Mouse (Mus musculus) C2C12 (cell line): Measurements from ENCODE around the gene Fgr. TPM values are rescaled to one million over a fixed set of nuclear protein-coding genes. Genes with fewer than 3 reads are reported as not detected.

Experiments used
- H3K27me3 ChIP-seq: one replicate; pipeline ENCODE4 v1.6.1; 2011; ENCODE audit not compliant: control insufficient read depth, insufficient read depth, insufficient read length
- H3K36me3 ChIP-seq: one replicate; pipeline ENCODE4 v1.6.1; 2011; ENCODE audit not compliant: control insufficient read depth, insufficient read depth
- H3K4me3 ChIP-seq: one replicate; pipeline ENCODE4 v1.5.1; 2011; ENCODE audit warnings: mild to moderate bottlenecking, control low read depth; ENCODE audit not compliant: poor library complexity, insufficient read depth, severe bottlenecking
- H3K79me2 ChIP-seq: one replicate; pipeline ENCODE4 v1.6.1; 2011; ENCODE audit not compliant: control insufficient read depth, insufficient read depth
- H3K79me3 ChIP-seq: one replicate; pipeline ENCODE4 v1.6.1; 2011; ENCODE audit warnings: low read depth, control low read depth
- H3ac ChIP-seq: one replicate; pipeline ENCODE3; 2011; ENCODE audit warnings: low read depth; ENCODE audit not compliant: control insufficient read depth, insufficient read length
- CEBPB ChIP-seq: IDR thresholded peaks from one replicate; pipeline ENCODE4 v1.6.1; 2011; ENCODE audit warnings: low read depth, mild to moderate bottlenecking, control low read depth, moderate library complexity
- CTCF ChIP-seq: IDR thresholded peaks from one replicate; pipeline ENCODE4 v1.5.1; 2011; ENCODE audit not compliant: control insufficient read depth, insufficient read depth, insufficient read length
- FOSL1 ChIP-seq: IDR thresholded peaks from one replicate; pipeline ENCODE4 v1.8.0; 2011; ENCODE audit warnings: mild to moderate bottlenecking, low read length; ENCODE audit not compliant: poor library complexity, insufficient read depth, severe bottlenecking
- MAX ChIP-seq: IDR thresholded peaks from one replicate; pipeline ENCODE4 v1.6.1; 2011; ENCODE audit warnings: mild to moderate bottlenecking, control low read depth
- MYOD1 ChIP-seq: IDR thresholded peaks from one replicate; pipeline ENCODE4 v1.6.1; 2011; ENCODE audit warnings: low read depth; ENCODE audit not compliant: control insufficient read depth, insufficient read length
- MYOG ChIP-seq: IDR thresholded peaks from one replicate; pipeline ENCODE4 v1.6.1; 2011; ENCODE audit not compliant: control insufficient read depth, insufficient read length; ENCODE audit errors: extremely low read depth
- USF1 ChIP-seq: IDR thresholded peaks from one replicate; pipeline ENCODE4 v1.6.1; 2011; ENCODE audit warnings: low read depth, mild to moderate bottlenecking, control low read depth, moderate library complexity
- polyA plus RNA-seq: library from polyadenylated mRNA; unstranded; fragments of >200 nt; fragmentation: generic; extraction: Trizol; gene quantifications from one replicate; pipeline ENCODE4 v1.2.1, GENCODE M21; 2012; ENCODE audit warnings: missing spikeins

The Fgr gene
- polyA plus RNA-seq, 1 experiment: 0.01 TPM

GRCm38 (mm10) chr4:132963436-132963835, 10.5 kb upstream of the Fgr start:
- TF ChIP-seq FOSL1: no peak
- TF ChIP-seq MYOG: no peak
- TF ChIP-seq USF1: no peak
- TF ChIP-seq MAX: no peak
- no peak for TF ChIP-seq CEBPB
- no peak for TF ChIP-seq CTCF
- no peak for TF ChIP-seq MYOD1
- Histone ChIP-seq H3K36me3 (no peaks in the 10 kb centered on the region), H3K79me3 (no peaks in the 10 kb centered on the region), H3K27me3 (peaks cover 12% of the 10 kb centered on the region), H3K79me2 (no peaks in the 10 kb centered on the region), H3ac (no peak overlapping the region), H3K4me3 (no peak overlapping the region)

- Histone ChIP-seq H3ac (no peak overlapping the region), H3K79me2 (no peaks in the 10 kb centered on the region), H3K36me3 (no peaks in the 10 kb centered on the region), H3K79me3 (no peaks in the 10 kb centered on the region), H3K27me3 (peaks cover 12% of the 10 kb centered on the region), H3K4me3 (no peak overlapping the region)
- TF ChIP-seq FOSL1 (no peak), MYOD1 (no peak), MYOG (no peak), CEBPB (no peak), MAX (no peak), CTCF (no peak), USF1 (no peak)
Observed at GRCm38 (mm10) chr4:132964064-132964463, 9.8 kb upstream of the Fgr start.

GRCm38 (mm10) chr4:132964473-132964872, 9.4 kb upstream of the Fgr start:
- H3K36me3 ChIP-seq: no peaks in the 10 kb centered on the region
- no peaks in the 10 kb centered on the region for H3K79me2 ChIP-seq
- TF ChIP-seq MYOG (no peak), FOSL1 (no peak), CTCF (no peak), MYOD1 (no peak), USF1 (no peak), CEBPB (no peak), MAX (no peak)
- no peak overlapping the region for H3K4me3 ChIP-seq
- no peak overlapping the region for H3ac ChIP-seq
- H3K79me3 ChIP-seq: no peaks in the 10 kb centered on the region
- peaks cover 12% of the 10 kb centered on the region for H3K27me3 ChIP-seq

GRCm38 (mm10) chr4:132968105-132968938, 5.6 kb upstream of the Fgr start:
- Histone ChIP-seq H3K4me3 (no peak overlapping the region), H3K79me3 (no peaks in the 10 kb centered on the region), H3K27me3 (peaks cover 12% of the 10 kb centered on the region), H3K36me3 (no peaks in the 10 kb centered on the region), H3K79me2 (no peaks in the 10 kb centered on the region), H3ac (no peak overlapping the region)
- TF ChIP-seq CEBPB (no peak), MYOD1 (no peak), USF1 (no peak), FOSL1 (no peak), CTCF (no peak), MYOG (no peak), MAX (no peak)

GRCm38 (mm10) chr4:132971601-132972000, 2.3 kb upstream of the Fgr start:
- no peak overlapping the region for H3K4me3 ChIP-seq
- no peak overlapping the region for H3ac ChIP-seq
- H3K79me2 ChIP-seq: no peaks in the 10 kb centered on the region
- TF ChIP-seq MYOD1: no peak
- no peak for TF ChIP-seq FOSL1
- no peak for TF ChIP-seq CEBPB
- TF ChIP-seq MYOG: no peak
- TF ChIP-seq CTCF: no peak
- TF ChIP-seq USF1: no peak
- no peak for TF ChIP-seq MAX
- H3K36me3 ChIP-seq: no peaks in the 10 kb centered on the region
- H3K27me3 ChIP-seq: peaks cover 38% of the 10 kb centered on the region
- H3K79me3 ChIP-seq: no peaks in the 10 kb centered on the region

GRCm38 (mm10) chr4:132972101-132972500, 1.8 kb upstream of the Fgr start:
- H3K79me2 ChIP-seq: no peaks in the 10 kb centered on the region
- no peaks in the 10 kb centered on the region for H3K36me3 ChIP-seq
- H3K27me3 ChIP-seq: peaks cover 43% of the 10 kb centered on the region
- H3ac ChIP-seq: no peak overlapping the region
- H3K79me3 ChIP-seq: no peaks in the 10 kb centered on the region
- TF ChIP-seq MAX: no peak
- TF ChIP-seq MYOG: no peak
- TF ChIP-seq CTCF: no peak
- TF ChIP-seq MYOD1: no peak
- no peak for TF ChIP-seq FOSL1
- TF ChIP-seq CEBPB: no peak
- TF ChIP-seq USF1: no peak
- H3K4me3 ChIP-seq: no peak overlapping the region
